Mouse (Mus musculus): ENCODE results near the gene Kcne3.

The Kcne3 gene

DNA sequence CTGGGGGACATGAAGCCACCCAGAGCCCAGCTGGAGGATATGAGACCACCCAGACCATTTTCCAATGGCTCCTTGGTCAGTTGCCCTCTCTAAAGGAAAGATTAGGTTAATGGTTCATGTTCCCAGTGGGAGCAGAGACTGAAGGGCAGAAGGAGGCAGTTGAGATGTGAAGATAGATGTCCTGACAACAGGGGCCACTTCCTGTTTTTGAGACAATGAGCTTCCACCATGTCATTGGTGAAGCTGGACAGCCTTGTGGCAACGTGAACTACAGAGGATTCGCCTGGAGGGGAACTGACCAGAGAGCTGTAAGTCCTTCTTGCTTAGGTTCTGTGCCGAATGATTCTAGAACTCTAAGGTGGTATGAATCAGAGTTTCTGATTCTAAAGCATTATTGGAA is at the start of gene Kcne3:
Gene Kcne3 (plus strand): TSS at position 234 of the 400 bp plus-strand sequence.
- DNase-seq = no peak

DNA sequence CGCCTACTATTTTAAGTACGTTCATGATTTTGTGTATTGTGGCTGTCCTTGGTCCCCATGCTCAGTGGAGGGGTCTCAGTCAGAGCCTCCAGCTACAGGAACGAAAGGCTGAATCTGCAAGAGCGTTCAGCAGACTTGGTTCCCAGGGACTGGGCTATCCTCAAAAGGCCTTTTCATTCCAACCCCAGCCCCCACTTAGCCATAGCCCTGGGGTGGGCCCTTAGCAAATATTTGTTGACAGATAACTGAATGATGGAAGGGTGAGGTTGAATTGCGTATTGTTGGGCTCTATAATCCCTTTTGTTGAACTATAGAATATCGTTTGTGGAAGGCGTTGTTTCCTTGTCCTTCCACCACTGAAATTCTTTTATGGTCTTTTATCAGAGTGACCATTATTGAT is 49.8 kb upstream of the Kcne3 start:
- no peak for DNase-seq

DNA sequence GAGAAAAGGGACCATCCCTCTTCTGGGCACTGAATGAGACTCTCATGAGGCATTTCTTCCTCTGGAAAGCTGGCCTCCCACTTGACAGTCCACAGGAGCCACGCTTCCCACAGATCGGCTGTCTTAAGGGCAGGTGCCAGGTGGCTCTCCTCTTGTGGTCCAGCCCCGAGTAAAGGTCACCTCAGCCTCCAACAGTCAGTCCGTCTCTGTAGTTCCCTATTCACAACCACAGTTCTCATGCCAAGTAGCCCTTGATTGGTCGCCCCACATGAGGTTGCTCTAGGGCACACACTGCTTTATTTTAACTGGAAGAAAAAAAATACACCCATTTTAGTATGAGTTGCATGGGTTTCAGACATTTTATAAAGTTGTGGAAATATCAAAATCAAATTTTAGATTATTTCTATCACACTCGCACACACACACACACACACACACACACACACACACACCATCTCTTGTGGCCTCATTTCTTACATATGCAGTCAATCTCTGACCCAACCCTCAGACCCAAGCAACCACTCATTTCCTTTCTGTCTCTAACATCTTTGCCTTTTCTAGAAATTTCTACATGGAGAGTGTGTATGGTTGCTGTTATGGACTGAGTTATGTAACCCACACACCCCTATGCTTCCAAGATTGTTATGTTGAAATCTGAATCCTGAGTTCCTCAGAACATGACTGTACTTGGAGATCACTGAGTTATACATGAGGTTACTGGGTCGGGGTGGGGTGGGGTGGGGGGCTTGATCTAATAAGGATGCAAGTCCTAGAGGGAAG is 47.9 kb upstream of the Kcne3 start:
- DNase-seq = no peak

DNA sequence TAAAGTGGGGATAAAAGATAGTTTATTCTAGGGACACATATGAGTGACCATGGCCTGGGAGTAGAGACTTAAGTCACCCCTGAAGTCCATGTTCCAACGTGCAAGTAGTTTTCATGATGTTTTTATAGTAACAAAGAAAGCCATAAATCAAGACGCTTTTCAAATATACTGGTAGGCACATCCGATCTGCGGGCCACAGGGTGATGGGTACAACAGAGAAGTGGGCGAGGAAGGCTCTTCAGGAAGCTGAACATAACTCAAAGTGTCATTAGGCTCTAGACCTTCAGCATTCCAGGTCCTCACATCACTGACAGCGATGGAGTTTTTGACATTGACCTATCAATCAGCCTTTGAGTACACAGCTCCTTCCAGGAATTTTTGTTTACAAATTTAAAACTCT is 45.7 kb upstream of the Kcne3 start:
- DNase-seq = no peak

GRCm38 (mm10) chr7:100132379-100132778 is 43.9 kb upstream of the Kcne3 start:
- DNase-seq = no peak

DNA sequence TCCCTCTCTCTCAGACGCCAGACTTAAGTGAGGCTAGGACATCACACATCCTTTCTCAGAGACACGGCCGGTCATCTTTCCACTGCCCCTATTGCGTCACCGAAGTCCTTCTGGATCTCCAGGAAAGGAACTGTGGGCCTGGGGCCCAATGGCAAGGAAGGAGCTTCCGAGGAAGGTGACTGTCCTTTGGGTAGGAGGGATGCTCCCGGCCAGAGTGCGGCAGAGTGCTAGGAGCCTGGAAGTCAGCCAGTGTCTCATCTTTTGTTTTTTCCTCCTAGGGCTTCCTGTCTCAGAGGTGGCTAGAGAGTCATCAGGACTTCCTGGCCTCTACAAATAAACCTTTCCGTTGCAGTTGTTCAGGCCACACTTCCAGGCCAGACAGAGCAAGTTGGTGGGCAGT is 39.3 kb upstream of the Kcne3 start:
- no peak for DNase-seq

GRCm38 (mm10) chr7:100138075-100138474 is 38.2 kb upstream of the Kcne3 start:
- DNase-seq = no peak

GRCm38 (mm10) chr7:100140591-100140990 is 35.7 kb upstream of the Kcne3 start:
- no peak for DNase-seq

- no peak for DNase-seq
These were observed 27.7 kb upstream of the Kcne3 start for GRCm38 (mm10) chr7:100148586-100148985.

GRCm38 (mm10) chr7:100150086-100150485 is 26.2 kb upstream of the Kcne3 start:
- no peak for DNase-seq

DNA sequence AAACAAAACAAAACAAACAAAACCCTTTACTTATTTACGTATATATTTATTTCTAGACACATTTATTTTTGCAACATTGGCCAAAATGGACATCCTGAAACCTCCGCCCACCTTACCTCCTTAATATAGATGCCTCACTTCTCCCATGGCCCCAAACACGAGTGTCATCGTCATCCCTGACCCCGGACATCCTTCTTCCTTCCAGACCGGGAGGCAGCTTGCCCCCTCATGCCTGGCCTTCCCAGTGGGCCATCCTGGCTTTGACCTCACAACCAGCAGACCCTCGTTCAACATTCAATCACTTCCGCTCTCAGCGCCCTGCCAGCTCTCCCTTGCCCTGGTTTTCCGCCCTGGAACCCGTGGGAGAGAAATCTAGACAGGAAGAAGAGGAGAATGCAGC is 25.7 kb upstream of the Kcne3 start:
- no peak for DNase-seq

GRCm38 (mm10) chr7:100157669-100158068 is 18.6 kb upstream of the Kcne3 start:
- no peak for DNase-seq

DNA sequence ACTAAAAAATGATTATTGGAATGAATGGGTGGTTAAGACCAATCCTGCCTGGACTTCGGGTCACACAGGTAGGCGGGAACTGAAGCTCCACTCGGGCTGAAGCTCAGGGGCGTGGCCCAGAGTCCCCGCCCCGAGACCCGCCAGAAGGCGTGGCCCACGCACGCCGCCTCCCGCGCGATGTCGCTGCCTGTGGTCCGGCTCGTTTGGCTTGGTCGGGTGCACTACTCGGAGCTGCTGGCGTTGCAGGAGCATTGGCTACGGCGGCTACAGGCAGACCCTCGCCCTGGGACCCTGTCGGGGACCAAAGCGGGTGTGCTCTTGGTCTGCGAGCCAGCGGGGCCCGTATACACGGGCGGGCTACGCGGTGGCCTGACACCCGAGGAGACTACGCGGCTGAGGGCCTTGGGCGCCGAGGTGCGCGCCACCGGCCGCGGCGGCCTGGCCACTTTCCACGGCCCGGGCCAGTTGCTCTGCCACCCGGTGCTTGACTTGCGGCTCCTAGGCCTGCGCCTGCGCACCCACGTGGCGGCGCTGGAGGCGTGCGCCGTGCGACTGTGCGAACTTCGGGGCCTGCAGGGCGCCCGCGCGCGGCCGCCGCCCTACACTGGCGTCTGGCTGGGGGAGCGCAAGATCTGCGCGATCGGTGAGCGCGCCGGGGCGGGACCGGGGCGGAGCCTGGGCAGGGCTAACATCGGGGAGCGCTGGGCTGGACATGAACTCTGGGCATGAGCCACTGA is 17.0 kb upstream of the Kcne3 start, which contains the start of gene Lipt2:
Gene Lipt2 (plus strand): TSS at position 173 of the 737 bp plus-strand sequence.
- peak; percentile 85 for DNase-seq

DNA sequence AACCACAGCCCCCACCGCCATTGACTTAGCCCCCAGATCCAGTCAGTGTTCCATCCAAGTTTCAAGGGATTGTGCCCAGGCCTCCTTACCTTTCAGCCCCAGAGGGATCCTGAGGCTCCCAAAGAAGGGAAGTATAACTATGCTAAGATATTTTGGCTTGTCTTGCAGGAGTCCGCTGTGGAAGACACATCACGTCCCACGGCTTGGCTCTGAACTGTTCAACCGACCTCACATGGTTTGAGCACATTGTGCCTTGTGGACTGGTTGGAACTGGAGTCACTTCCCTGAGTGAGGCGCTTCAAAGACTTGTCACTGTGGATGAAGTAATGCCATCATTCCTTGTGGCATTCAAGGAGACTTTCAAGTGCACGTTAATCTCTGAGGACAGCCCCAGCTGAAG is 16.3 kb upstream of the Kcne3 start:
- DNase-seq = no peak

DNA sequence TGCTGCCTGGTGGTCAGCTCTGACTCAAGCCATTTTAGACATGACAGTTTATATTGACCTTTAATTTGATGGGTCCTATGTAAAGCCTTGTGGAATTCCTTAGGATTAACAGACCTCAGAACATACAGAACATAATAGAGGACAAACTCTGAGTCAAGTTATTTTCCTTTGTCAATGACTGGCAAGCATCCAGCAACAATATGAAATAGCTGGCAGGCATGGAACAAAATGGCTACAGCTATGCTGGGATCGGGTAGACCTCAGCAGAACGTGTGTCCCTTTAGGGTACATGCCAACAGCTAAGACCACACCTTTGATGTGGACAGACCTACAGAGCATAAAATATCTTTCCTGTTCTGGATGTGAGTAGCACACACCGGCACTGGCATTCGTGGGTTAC is 12.8 kb upstream of the Kcne3 start:
- DNase-seq = no peak

DNA sequence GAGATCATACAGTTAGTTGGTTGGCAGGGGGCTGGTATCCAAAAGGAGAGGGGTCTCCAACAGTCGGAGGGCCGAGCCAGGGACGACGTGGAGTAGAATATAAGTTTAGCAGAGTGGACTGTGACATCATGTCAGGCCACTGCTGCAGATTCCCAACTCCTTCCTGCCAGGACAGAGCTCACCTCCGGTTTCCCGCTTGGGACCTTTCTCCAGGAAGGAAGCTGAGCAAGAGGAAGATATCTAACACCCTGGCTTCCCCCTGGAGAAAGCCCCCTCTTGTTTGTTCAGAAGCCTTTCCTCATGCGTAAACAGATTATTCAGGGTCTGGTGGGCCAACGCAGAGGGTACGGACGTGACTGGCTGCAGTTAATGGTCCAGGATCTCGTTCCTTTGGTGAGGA is 7.6 kb upstream of the Kcne3 start:
- no peak for DNase-seq

DNA sequence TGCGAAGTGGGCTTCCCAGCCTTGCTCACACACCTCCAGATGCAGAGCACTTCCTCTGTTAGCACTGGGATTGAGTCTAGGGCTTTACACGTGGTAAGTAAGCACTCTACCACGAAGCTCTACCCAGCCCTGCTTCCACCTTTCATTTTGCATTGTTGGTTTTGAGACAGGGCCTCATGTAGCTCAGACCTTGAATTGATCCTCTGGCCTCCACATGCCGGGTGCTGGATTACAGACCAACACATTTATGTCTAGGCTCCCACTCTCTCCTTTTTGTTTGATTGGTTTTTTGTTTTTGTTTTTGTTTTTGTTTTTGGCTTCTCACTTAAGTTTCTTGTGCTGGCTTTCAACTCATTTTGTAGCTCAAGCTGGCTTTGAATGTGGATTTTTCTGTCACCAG is 5.5 kb upstream of the Kcne3 start:
- no peak for DNase-seq

DNA sequence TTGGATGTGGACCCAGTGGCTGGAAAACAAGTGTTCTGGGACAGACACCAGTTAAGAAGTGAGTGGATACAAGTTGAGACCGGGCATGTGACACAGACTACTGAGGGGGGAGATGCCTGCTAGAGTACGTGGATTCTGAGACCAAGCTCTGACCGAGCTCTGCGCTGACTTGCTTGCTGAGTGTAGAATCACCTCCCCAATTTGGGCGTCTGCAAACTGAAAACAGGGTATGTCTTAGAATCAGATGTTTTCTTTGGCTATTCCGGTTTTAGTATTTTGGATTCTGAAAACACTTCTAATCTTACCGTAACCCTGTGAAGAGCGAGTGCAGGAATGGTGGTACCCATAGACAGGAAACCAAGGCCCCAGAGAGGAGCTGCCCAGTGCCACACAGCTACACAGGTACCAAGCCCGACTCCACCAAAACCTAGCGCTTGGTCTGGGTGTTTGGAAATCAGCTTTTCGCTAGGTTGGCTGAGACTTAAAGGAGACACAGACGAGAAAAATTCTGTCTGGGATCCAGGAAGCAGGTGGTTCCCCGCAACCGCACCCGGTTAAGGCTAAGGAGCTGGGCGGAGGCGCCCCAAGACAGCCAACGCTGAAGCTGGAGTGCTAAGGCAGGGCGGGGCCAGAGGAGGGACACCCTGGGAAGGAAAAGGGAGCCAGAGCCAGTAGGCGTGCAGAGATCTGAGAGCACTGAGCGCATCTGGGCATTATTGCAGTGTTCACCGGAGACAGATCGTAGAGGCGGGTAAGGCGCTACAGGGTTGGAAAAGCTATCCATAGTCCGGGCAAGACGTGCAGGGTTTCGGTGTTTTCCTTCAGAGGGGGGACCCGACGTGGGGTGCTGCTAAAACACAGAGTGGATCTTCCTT is 2.0 kb downstream of the Kcne3 start:
- DNase-seq = peak; percentile 42

DNA sequence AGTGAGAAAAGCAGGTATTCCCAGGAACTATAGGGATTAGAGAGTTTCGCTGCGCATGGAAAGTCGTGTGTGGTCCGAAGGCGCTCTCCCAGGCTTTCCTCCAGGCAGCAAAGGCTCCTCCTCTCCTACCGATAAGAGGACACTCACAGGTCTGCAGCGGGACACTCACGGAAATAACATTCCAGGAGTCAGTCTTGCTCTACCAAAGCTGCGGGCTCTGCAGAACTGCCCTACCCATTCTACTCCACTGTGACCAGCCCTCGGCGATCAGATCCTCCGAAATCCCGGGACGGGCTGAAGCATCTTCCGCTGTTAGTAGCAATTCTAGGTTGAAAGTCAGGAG is 2.6 kb downstream of the Kcne3 start:
- DNase-seq = no peak

- DNase-seq = no peak
These were observed 3.1 kb downstream of the Kcne3 start for GRCm38 (mm10) chr7:100179394-100179793.

DNA sequence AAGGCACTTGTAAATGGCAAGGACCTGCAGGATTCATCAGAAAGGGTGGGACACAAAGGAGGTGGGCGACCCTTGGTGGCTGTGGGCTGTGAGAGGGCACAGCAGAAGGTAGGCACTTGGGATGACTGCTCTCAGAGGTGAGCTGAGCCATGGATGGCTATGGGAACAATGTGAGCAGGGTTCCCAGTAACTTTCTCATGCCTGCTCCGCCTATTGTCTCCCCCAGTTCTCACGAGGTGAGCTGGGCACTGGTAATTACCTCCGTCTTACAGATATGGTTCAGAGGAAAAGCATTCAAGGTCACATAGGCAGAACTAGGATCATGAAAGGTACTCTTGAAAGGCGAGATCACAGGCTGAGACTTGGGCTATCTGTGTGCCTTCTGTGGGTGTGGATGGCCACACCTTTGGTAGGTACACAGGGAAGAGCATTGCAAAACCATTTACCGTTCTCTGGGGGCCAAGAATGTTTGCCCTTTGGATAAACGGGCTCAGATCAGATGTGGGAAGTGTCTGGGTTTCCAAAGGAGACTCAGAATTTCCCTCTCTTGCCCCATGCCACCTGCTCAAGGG is 3.6 kb downstream of the Kcne3 start:
- DNase-seq = no peak

GRCm38 (mm10) chr7:100181176-100181575 is 4.9 kb downstream of the Kcne3 start:
- DNase-seq = no peak

DNA sequence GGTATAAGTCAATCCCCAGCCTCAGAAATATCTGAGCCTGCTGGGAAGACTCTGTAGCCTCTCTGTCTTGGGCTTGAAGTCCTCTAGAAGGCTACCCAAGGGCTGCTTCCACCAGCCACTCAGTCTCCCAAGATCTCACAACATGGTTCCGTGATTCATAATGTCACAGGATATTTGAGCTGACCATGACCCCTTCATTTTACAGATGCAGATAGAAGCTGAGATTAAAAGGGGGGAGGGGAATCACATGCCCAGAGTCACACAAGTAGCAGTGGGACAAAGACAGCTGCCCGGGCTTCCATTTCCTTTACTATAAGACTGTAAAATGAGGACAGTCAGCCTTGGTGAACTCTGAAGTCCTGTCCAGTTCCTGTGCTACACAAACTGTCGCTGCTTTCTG is 5.3 kb downstream of the Kcne3 start:
- no peak for DNase-seq
